Mouse (Mus musculus) thymus, adult 2 months (tissue): ENCODE data around the gene Gpsm3. TPM values are rescaled to one million over a fixed set of nuclear protein-coding genes. Genes with fewer than 3 reads are reported as not detected.
A peak's percentile ranks its signal among the peaks of the same experiment; 100 is the strongest.

ENCODE experiments used
- DNase-seq: peaks from one replicate; pipeline ENCODE4 v3.0.0; 2021
- H3K27ac ChIP-seq: fragments of 200-500 bp; 2 replicates; pipeline ENCODE4 v1.5.1; 2012; ENCODE audit warnings: low read length, control low read depth; ENCODE audit not compliant: control insufficient read depth, insufficient read depth
- H3K27me3 ChIP-seq: fragments of 200-500 bp; 2 replicates; pipeline ENCODE4 v1.6.1; 2012; ENCODE audit warnings: mild to moderate bottlenecking, low read length, moderate library complexity, mixed read lengths; ENCODE audit not compliant: control insufficient read depth, insufficient read depth
- H3K36me3 ChIP-seq: fragments of 200-500 bp; 2 replicates; pipeline ENCODE4 v1.6.1; 2012; ENCODE audit warnings: mild to moderate bottlenecking, low read length, moderate library complexity; ENCODE audit not compliant: control insufficient read depth, insufficient read depth
- H3K4me1 ChIP-seq: fragments of 200-500 bp; replicated peaks from 2 replicates; pipeline ENCODE4 v1.6.1; 2012; ENCODE audit warnings: low read length; ENCODE audit not compliant: control insufficient read depth, insufficient read depth
- H3K4me3 ChIP-seq: fragments of 200-500 bp; 2 replicates; pipeline ENCODE4 v1.5.1; 2012; ENCODE audit warnings: mild to moderate bottlenecking, low read length, control low read depth, moderate library complexity; ENCODE audit not compliant: control insufficient read depth, insufficient read depth
- CTCF ChIP-seq: fragments of 200-500 bp; IDR thresholded peaks from 2 replicates; pipeline ENCODE4 v1.5.1; 2012; ENCODE audit warnings: mild to moderate bottlenecking, control low read depth, low read length, moderate library complexity, borderline replicate concordance; ENCODE audit not compliant: control insufficient read depth, poor library complexity, insufficient read depth; ENCODE audit errors: extremely low read depth
- POLR2A ChIP-seq: fragments of 200-500 bp; IDR thresholded peaks from 2 replicates; pipeline ENCODE4 v1.6.1; 2012; ENCODE audit warnings: mild to moderate bottlenecking, low read length, control low read depth, moderate library complexity; ENCODE audit not compliant: control insufficient read depth, poor library complexity, insufficient read depth; ENCODE audit errors: extremely low read depth
- WGBS: fragments of 180-500 bp; shearing (Covaris S2); methylation state at CpG from one replicate; pipeline ENCODE4 v1.1.7; 2018; 5-methylcytosine and 5-hydroxymethylcytosine counted together
- polyA plus RNA-seq: library from polyadenylated mRNA; depleted of rRNA; stranded (reverse); fragments of >200 nt; gene quantifications from 2 replicates; pipeline ENCODE4 v1.2.3, GENCODE M21; 2012

Gene Gpsm3
- polyA plus RNA-seq, 1 experiment, result 208 TPM

DNA sequence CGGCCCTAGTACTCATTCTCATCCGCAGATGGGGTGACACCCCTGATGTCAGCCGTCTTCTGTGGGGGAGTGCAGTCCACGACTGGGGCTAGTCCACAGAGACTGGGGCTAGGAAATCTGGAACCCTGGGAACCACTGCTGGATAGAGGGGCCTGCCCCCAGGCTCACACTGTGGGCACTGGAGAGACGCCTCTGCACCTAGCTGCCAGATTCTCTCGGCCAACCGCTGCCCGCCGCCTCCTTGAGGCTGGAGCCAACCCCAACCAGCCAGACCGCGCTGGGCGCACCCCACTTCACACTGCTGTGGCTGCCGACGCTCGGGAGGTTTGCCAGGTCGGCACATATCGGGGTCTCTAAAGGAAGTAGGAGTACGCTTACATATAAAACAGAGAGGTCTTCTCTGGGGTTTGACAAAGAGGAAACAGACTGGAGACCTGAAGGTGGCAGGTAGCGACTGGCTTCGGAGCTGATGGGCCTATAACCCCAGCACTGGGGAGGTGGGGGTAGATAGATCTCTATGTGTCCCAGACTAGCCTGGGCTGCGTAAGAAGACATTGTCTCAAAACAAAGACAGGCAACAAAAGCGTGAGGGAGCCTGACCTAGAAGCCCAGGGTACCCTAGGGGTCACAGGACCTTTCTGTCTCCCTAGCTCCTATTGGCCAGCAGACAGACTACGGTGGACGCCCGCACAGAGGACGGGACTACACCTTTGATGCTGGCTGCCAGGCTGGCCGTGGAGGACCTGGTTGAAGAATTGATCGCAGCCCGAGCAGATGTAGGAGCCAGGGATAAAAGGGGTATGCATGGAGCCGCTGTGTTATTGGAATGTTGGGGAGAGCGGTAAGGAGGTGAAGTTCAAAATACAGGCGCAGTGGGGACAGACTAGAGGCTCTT lies 3.5 kb upstream of the Gpsm3 start:
- H3K27ac ChIP-seq, result no peak overlapping the region
- WGBS, result 49% methylated on average over 32 of the region's 32 CpGs
- H3K4me3 ChIP-seq, result 0 out of 2 replicates have a peak overlapping the region, but pooled peaks have one; percentile 79
- no peak for DNase-seq
- H3K27me3 ChIP-seq, result no peaks in the 10 kb centered on the region
- TF ChIP-seq POLR2A (no peak), CTCF (no peak)
- no peaks in the 10 kb centered on the region for H3K36me3 ChIP-seq
- peaks cover 23% of the 10 kb centered on the region for H3K4me1 ChIP-seq

DNA sequence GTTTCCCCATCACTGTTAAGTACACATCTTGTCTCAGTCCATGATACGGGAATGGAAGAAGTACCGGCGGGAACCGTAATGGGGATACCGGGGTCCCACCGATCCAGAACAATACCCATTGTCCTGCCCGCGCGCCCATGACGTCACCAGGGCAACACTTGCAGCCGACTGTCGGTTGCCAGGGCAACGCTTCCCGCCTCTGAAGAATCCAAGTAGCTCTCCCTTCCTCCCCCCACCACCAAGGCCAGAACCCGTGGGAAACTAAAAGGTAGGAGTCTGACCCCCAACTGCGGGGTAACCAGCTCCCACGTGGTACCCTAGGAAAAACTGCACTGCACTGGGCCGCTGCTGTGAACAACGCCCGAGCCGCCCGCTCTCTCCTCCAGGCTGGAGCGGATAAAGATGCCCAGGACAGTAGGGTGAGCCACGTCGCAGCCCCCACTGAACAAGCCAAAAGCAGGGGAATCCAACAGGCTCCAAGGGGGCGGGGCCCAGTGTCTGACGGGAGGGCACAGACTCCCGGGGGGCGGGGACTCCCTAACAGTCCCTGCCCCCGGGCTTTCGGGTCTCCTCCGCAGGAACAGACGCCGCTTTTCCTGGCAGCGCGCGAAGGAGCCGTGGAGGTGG lies 2.7 kb upstream of the Gpsm3 start:
- WGBS, result under 1% methylated on average over 38 of the region's 38 CpGs
- no peak overlapping the region for H3K27ac ChIP-seq
- TF ChIP-seq CTCF (no peak), POLR2A (no peak)
- peaks cover 23% of the 10 kb centered on the region for H3K4me1 ChIP-seq
- H3K36me3 ChIP-seq, result no peaks in the 10 kb centered on the region
- peak; percentile 90 for DNase-seq
- no peaks in the 10 kb centered on the region for H3K27me3 ChIP-seq
- peak overlapping the region; percentile 79 for H3K4me3 ChIP-seq

GRCm38 (mm10) chr17:34587423-34587811 lies 2.2 kb upstream of the Gpsm3 start:
- TF ChIP-seq CTCF, result no peak
- peak; percentile 100 for TF ChIP-seq POLR2A
- peak overlapping the region; percentile 54 for H3K27ac ChIP-seq
- peak; percentile 97 for DNase-seq
- under 1% methylated on average over 49 of the region's 50 CpGs for WGBS
- H3K4me1 ChIP-seq, result peaks cover 23% of the 10 kb centered on the region
- H3K27me3 ChIP-seq, result no peaks in the 10 kb centered on the region
- peak overlapping the region; percentile 79 for H3K4me3 ChIP-seq
- no peaks in the 10 kb centered on the region for H3K36me3 ChIP-seq

DNA sequence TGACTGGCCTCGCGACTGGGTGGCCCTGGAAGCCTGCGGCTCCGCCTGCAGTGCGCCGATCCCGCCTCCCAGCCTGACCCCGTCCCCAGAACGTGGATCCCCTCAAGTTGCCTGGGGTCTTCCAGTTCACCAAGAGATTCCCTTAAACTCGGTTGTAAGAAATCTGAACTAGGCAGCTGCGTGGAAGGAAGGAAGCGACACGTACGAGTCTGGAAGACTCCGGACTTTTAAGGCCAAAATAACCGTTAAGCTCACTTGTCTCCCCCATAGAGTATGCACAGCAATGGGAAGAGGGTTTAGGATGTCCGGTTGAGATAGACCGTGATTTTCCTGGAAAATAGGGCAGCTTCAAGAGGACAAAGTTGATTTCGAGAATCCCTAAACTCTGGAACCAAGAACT lies 1.8 kb upstream of the Gpsm3 start:
- under 1% methylated on average over 19 of the region's 19 CpGs for WGBS
- H3K4me1 ChIP-seq, result peaks cover 25% of the 10 kb centered on the region
- no peaks in the 10 kb centered on the region for H3K36me3 ChIP-seq
- no peak for TF ChIP-seq POLR2A
- no peak for TF ChIP-seq CTCF
- no peaks in the 10 kb centered on the region for H3K27me3 ChIP-seq
- H3K27ac ChIP-seq, result peak overlapping the region; percentile 54
- H3K4me3 ChIP-seq, result peak overlapping the region; percentile 79
- DNase-seq, result no peak

GRCm38 (mm10) chr17:34588767-34589166 lies 839 bp upstream of the Gpsm3 start:
- TF ChIP-seq POLR2A, result no peak
- TF ChIP-seq CTCF, result no peak
- 44% methylated on average over 3 of the region's 3 CpGs for WGBS
- no peaks in the 10 kb centered on the region for H3K27me3 ChIP-seq
- H3K36me3 ChIP-seq, result no peaks in the 10 kb centered on the region
- peak overlapping the region; percentile 95 for H3K27ac ChIP-seq
- H3K4me3 ChIP-seq, result peak overlapping the region; percentile 23; the same call in 1 of the 2 replicates
- peaks cover 33% of the 10 kb centered on the region for H3K4me1 ChIP-seq
- no peak for DNase-seq

DNA sequence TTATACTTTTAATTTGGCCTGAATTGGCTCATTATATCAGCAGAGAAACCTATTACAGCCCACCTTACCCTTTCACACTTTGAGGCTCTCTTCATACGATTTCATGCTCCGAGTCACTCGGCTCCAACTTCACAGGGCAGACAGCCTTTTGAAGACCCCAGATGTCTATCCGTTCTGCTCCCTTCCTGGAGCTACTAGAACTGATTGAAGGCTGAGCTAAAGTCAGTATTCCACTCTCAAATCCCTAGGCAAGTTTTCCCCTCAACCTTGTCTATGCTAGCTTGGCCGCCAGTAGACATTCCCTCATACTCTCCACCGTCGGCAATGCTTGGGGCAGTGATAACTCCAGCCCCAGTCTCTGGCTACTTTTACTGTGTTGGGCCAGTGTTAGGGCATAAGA lies 400 bp upstream of the Gpsm3 start:
- WGBS, result 5% methylated on average over 7 of the region's 7 CpGs
- H3K4me1 ChIP-seq, result peaks cover 38% of the 10 kb centered on the region

More for the DNA sequence above, 400 bp upstream of the Gpsm3 start:
- Histone ChIP-seq H3K4me3 (peak overlapping the region; percentile 65), H3K27ac (peak overlapping the region; percentile 95), H3K36me3 (peaks cover under 1% of the 10 kb centered on the region), H3K27me3 (no peaks in the 10 kb centered on the region)
- TF ChIP-seq POLR2A (no peak), CTCF (no peak)
- DNase-seq, result no peak
